Mouse (Mus musculus): ENCODE data around the gene Cmtr1. TPM values are rescaled to one million over a fixed set of nuclear protein-coding genes. Genes with fewer than 3 reads are reported as not detected.

The Cmtr1 gene
- 60.2 and 113 TPM in 2 replicates for polyA plus RNA-seq (2012; rRNA removed)

DNA sequence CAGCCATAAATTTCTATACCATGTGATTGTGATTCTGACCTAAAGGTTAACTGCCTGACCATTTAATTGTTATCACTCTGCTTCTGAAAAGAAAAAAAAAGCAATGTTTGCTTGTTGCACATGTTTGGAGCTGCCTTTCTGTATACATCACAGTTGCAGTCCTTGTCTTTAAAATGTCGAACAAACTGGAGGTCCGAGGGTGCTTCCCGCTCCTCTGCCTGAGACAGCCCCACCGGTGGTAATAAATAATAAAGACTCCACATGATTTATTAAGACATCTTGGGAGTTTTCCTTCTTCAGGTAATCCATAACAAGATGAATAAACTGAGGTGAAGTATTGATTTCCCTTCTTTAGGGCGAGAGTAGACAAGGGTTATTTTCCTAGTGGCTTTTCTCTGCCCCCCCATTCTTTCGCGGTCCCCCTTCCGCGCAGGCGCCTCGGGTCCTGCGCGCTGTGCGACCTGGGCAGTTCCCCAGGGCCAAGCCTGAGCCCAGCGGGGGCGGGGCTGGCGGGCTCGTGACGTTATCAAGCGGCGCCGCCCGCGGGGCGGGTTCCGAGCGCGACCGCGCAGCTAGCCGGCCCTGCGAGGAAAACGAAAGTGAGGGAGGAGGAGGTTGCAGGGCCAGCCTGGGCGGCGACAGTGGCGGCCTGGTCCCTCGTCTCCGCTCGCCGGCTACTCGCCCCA is at the start of gene Cmtr1:
Cmtr1 (plus strand) TSS at position 520 of the 686 bp plus-strand sequence.

DNA sequence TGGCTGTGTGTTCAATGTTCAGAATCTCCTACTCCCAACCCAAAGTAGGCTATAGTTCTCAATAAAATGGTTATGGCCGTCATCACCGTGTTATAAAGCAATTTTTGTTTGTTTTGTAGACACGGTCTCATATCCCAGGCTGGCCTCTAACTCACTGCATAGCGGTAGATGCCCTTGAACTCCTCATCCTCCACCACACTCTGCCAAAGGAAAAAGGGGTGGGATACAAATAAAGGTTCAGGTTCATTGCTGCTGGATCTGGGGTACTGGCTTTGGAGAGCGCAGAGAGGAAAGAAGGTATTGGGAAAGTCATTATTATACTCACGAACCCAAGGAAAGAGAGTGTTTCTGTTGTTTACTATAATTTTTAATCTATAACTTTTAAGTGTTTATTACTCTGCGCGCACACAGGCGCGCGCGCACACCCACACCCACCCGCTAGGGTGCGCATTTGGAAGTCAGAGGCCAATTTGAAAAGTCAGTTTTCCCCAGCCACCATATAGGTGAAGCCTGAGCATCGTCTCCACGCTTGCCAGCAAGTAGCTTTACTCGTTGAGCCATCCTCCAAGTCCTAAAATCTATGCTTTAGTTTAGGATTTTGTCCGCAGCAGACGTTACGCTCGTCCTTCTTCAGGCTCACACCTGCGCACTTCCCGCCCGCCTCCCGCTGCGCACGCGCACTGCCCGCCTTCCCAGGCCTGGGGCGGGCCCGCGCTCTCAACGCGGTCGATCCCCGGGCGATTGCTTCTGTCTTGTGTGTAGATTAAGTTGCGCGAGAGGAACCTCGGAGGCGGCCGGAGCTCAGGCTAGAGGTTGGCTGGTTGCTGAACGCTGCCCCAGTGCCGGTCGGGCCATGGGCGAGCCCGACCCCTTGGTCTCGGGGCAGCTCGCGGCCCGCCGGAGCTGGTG is 46.0 kb upstream of the Cmtr1 start, which contains the start of the genes Rnf8 and Gm28043:
Rnf8 (plus strand) TSS at position 676 of the 909 bp plus-strand sequence.
Gm28043 (plus strand) TSS at position 762 of the 909 bp plus-strand sequence.

GRCm38 (mm10) chr17:29716732-29717445 is 56.5 kb downstream of the Cmtr1 start, which contains the start of gene Ccdc167:
Gene Ccdc167, minus strand, starts transcription at chr17:29717044.

Other genes with a start within 250 kb of the Cmtr1 start
- 25.9 and 26.0 TPM in 2 replicates for gene Pim1, start 169.8 kb upstream of the Cmtr1 start, polyA plus RNA-seq (2012; rRNA removed)
- gene Gm17657, start 111.0 kb upstream of the Cmtr1 start, polyA plus RNA-seq (2012; rRNA removed), result not detected in 2 replicates
- 20.3 and 24.7 TPM in 2 replicates for gene Tbc1d22b, start 110.8 kb upstream of the Cmtr1 start, polyA plus RNA-seq (2012; rRNA removed)
- gene Tmem217, start 108.2 kb upstream of the Cmtr1 start, polyA plus RNA-seq (2012; rRNA removed), result 0.11 and 0.17 TPM in 2 replicates
- gene Rnf8, start 45.8 kb upstream of the Cmtr1 start, polyA plus RNA-seq (2012; rRNA removed), result 79.5 and 126 TPM in 2 replicates
- gene Gm28043, start 45.7 kb upstream of the Cmtr1 start, polyA plus RNA-seq (2012; rRNA removed), result 3.2 and 3.5 TPM in 2 replicates
- 20.0 and 21.8 TPM in 2 replicates for gene Ccdc167, start 56.4 kb downstream of the Cmtr1 start, polyA plus RNA-seq (2012; rRNA removed)

Data from central nervous system, embryonic 11.5 days (tissue).